Comparison of ENCODE assay signal across 14 mouse cellular contexts in genomic region chr12:100214156-100214555, GRCm38 (mm10). TPM values are rescaled to one million over a fixed set of nuclear protein-coding genes. Genes with fewer than 3 reads are reported as not detected.
DNase-seq lines count a peak whose midpoint lies in the region; ATAC-seq and TF ChIP-seq lines count a peak whose summit lies in the region.
"Had no signal": no experiment of that assay in that cellular context is flagged by ENCODE, and none has a peak within 500 bp of the region (broad histone marks: within the 10 kb centered on the region; RNA-seq: fewer than 3 reads in every experiment).

No protein-coding gene starts in this region.

- H3K4me1 ChIP-seq in lung, embryonic 14.5 days (ENCODE audit: insufficient read depth) = 0 out of 2 replicates have a peak, but pooled peaks cover 4% of the 10 kb centered on the region
- H3K4me1 ChIP-seq in lung, postnatal 0 days (ENCODE audit: insufficient read depth, low read depth, low read length) = peaks cover 9% of the 10 kb centered on the region
- no peaks in the 10 kb centered on the region; the same call in 1 of the 2 replicates for H3K4me1 ChIP-seq in cortical plate, adult 2 months (ENCODE audit: control insufficient read depth, insufficient read depth, low read length)

- H3K36me3 ChIP-seq in lung, embryonic 14.5 days (ENCODE audit: insufficient read depth) = peaks cover 10% of the 10 kb centered on the region
- no peaks in the 10 kb centered on the region for H3K36me3 ChIP-seq in lung, postnatal 0 days (ENCODE audit: insufficient read depth, low read length)
- H3K36me3 ChIP-seq: embryonic facial prominence, embryonic 12.5 days had no signal

- no peaks in the 10 kb centered on the region for H3K27me3 ChIP-seq in lung, embryonic 14.5 days (ENCODE audit: insufficient read depth, low read length)
- no peaks in the 10 kb centered on the region for H3K27me3 ChIP-seq in lung, postnatal 0 days (replicated peaks; ENCODE audit: insufficient read depth, low read length)
- H3K27me3 ChIP-seq: embryonic facial prominence, embryonic 12.5 days; heart, embryonic 13.5 days; hindbrain, embryonic 12.5 days had no signal

- H3K9me3 ChIP-seq in lung, embryonic 14.5 days (ENCODE audit: low read depth, low read length) = no peaks in the 10 kb centered on the region
- H3K9me3 ChIP-seq in lung, postnatal 0 days (ENCODE audit: low read length) = no peaks in the 10 kb centered on the region
- H3K9me3 ChIP-seq: embryonic facial prominence, embryonic 12.5 days; hindbrain, embryonic 12.5 days had no signal

- 90% methylated on average over 10 of the region's 10 CpGs for WGBS in lung, embryonic 14.5 days
- 94% methylated on average over 10 of the region's 10 CpGs for WGBS in lung, postnatal 0 days

- no peak for TF ChIP-seq CTCF in layer of hippocampus, adult 2 months (conservative IDR thresholded peaks at IDR 0.05)
- TF ChIP-seq CTCF in lung, embryonic 14.5 days (IDR thresholded peaks at IDR 0.05; ENCODE audit: low read depth) = no peak
- TF ChIP-seq CTCF in lung, postnatal 0 days (IDR thresholded peaks at IDR 0.05) = no peak
- TF ChIP-seq CTCF in cortical plate, adult 2 months (IDR thresholded peaks at IDR 0.05; ENCODE audit: extremely low read depth, insufficient read depth, low read length) = no peak

- no peak for TF ChIP-seq POLR2A in cortical plate, adult 2 months (IDR thresholded peaks at IDR 0.05; ENCODE audit: extremely low read depth, insufficient read depth, low read length)

- H3K27ac ChIP-seq in layer of hippocampus, adult 2 months = peak overlapping the region; percentile 75
- peak overlapping the region; percentile 38; the same call in 1 of the 2 replicates for H3K27ac ChIP-seq in lung, embryonic 14.5 days (ENCODE audit: low read depth)
- H3K27ac ChIP-seq in lung, postnatal 0 days (ENCODE audit: low read length) = no peak overlapping the region
- peak overlapping the region; percentile 63; the same call in 1 of the 2 replicates for H3K27ac ChIP-seq in cortical plate, adult 2 months (ENCODE audit: insufficient read depth, low read length)
- H3K27ac ChIP-seq: embryonic facial prominence, embryonic 12.5 days; heart, embryonic 13.5 days; hindbrain, embryonic 12.5 days had no signal

- no peak for ATAC-seq in lung, embryonic 14.5 days (ENCODE audit: insufficient read depth)
- ATAC-seq in lung, postnatal 0 days = no peak
- ATAC-seq: forebrain, embryonic 16.5 days had no signal

- H3K4me2 ChIP-seq in lung, embryonic 14.5 days = no peak overlapping the region
- no peak overlapping the region for H3K4me2 ChIP-seq in lung, postnatal 0 days (replicated peaks; ENCODE audit: low read depth, low read length)
- H3K4me2 ChIP-seq: embryonic facial prominence, embryonic 12.5 days; heart, embryonic 13.5 days; hindbrain, embryonic 12.5 days had no signal

- DNase-seq in layer of hippocampus, adult 2 months (ENCODE audit: low spot score in 2 of 2) = no peak
- DNase-seq in layer of hippocampus, adult 18-20 months (ENCODE audit: low spot score in 2 of 2) = no peak
- no peak for DNase-seq in lung, embryonic 14.5 days
- no peak for DNase-seq in lung, postnatal 0 days (ENCODE audit: low spot score)
- peak; percentile 83 for DNase-seq in brain, adult 2 months (ENCODE audit: low read depth, low spot score)
- DNase-seq: embryo, embryonic 11 days; gastrocnemius, postnatal 36 days; heart, adult 11 months; heart, postnatal 36 days had no signal

- H3K9ac ChIP-seq in lung, embryonic 14.5 days = no peak overlapping the region
- no peak overlapping the region for H3K9ac ChIP-seq in lung, postnatal 0 days (replicated peaks; ENCODE audit: low read depth)
- H3K9ac ChIP-seq: embryonic facial prominence, embryonic 12.5 days; heart, embryonic 13.5 days; hindbrain, embryonic 12.5 days had no signal

- no peak overlapping the region for H3K4me3 ChIP-seq in layer of hippocampus, adult 2 months
- no peak overlapping the region for H3K4me3 ChIP-seq in lung, embryonic 14.5 days (ENCODE audit: low read depth, low read length)
- no peak overlapping the region for H3K4me3 ChIP-seq in lung, postnatal 0 days (ENCODE audit: low read depth, low read length)
- no peak overlapping the region for H3K4me3 ChIP-seq in cortical plate, adult 2 months (ENCODE audit: insufficient read depth, low read length)
- H3K4me3 ChIP-seq: embryonic facial prominence, embryonic 12.5 days; heart, embryonic 13.5 days; hindbrain, embryonic 12.5 days had no signal

- no peak for TF ChIP-seq EP300 in lung, postnatal 0 days (IDR thresholded peaks at IDR 0.05)

RNA-seq across cellular contexts. Expression of gene Calm1, which starts 14.9 kb away (rescaled TPM):
- 1,000 to 10,000 TPM; 2,009 to 2,049 TPM for total RNA-seq in layer of hippocampus, adult 2 months (2021)
- total RNA-seq in layer of hippocampus, adult 18-20 months (2021) = 1,000 to 10,000 TPM; 2,031 to 2,127 TPM
- polyA plus RNA-seq in lung, embryonic 14.5 days (2014; fragmentation: Nextera tagmentation; extraction: Ambion mirVana) = 1,610 and 1,758 TPM in 2 replicates
- polyA plus RNA-seq in lung, postnatal 0 days (2015; fragmentation: Nextera tagmentation; extraction: Ambion mirVana) = 2,106 and 2,119 TPM in 2 replicates
- polyA plus RNA-seq in cortical plate, adult 2 months (2012; rRNA removed) = 1,823 and 1,842 TPM in 2 replicates

RNA-seq across cellular contexts. Expression of gene Nrde2, which starts 54.7 kb away (rescaled TPM):
- total RNA-seq in layer of hippocampus, adult 2 months (2021) = 10 to 100 TPM; 23.8 to 24.3 TPM
- 10 to 100 TPM; 16.8 to 17.4 TPM for total RNA-seq in layer of hippocampus, adult 18-20 months (2021)
- 14.5 and 16.7 TPM in 2 replicates for polyA plus RNA-seq in lung, embryonic 14.5 days (2014; fragmentation: Nextera tagmentation; extraction: Ambion mirVana)
- polyA plus RNA-seq in lung, postnatal 0 days (2015; fragmentation: Nextera tagmentation; extraction: Ambion mirVana) = 10.8 and 11.1 TPM in 2 replicates
- 11.8 and 12.3 TPM in 2 replicates for polyA plus RNA-seq in cortical plate, adult 2 months (2012; rRNA removed)
